Mouse (Mus musculus) thymus, postnatal 36 days (tissue): Measurements from ENCODE around the gene Garem2.
"Not testable (repeated sequence)": the region's sequence is repeated elsewhere in the genome, so short reads cannot be mapped to it uniquely, and the experiment has no call there.

Experiments
- DNase-seq, 2 experiments: peaks; one replicate each; pipeline ENCODE4 v3.0.0; 2022; ENCODE audit warnings: mixed read lengths in 2 of 2

The Garem2 gene

GRCm38 (mm10) chr5:30104841-30105667, at the start of gene Garem2:
TSS of gene Garem2 (plus strand) at chr5:30105161.
- peak in 1 of 2 experiments; percentile 26 for DNase-seq

- DNase-seq: no peak
These were observed 46.7 kb upstream of the Garem2 start for GRCm38 (mm10) chr5:30058216-30058731.

GRCm38 (mm10) chr5:30059607-30060006, 45.4 kb upstream of the Garem2 start:
- not testable (repeated sequence) for DNase-seq

- DNase-seq: no peak
These were observed 37.2 kb upstream of the Garem2 start for GRCm38 (mm10) chr5:30067726-30068125.

- no peak for DNase-seq
These were observed 33.3 kb upstream of the Garem2 start for GRCm38 (mm10) chr5:30071677-30072076.

GRCm38 (mm10) chr5:30072377-30072776, 32.6 kb upstream of the Garem2 start:
- DNase-seq: no peak

- peak; percentile 79 to 82 for DNase-seq
These were observed 31.8 kb upstream of the Garem2 start, which contains the start of gene Tyms for GRCm38 (mm10) chr5:30072825-30073821. TSS of gene Tyms (minus strand) at chr5:30073617.

GRCm38 (mm10) chr5:30092701-30093100, 12.3 kb upstream of the Garem2 start:
- no peak for DNase-seq

GRCm38 (mm10) chr5:30094399-30094798, 10.6 kb upstream of the Garem2 start:
- DNase-seq: no peak

- no peak for DNase-seq
These were observed 9.2 kb upstream of the Garem2 start for GRCm38 (mm10) chr5:30095731-30096130.

- DNase-seq: no peak
These were observed 6.7 kb upstream of the Garem2 start for GRCm38 (mm10) chr5:30098260-30098659.

- no peak for DNase-seq
These were observed 1.6 kb upstream of the Garem2 start for GRCm38 (mm10) chr5:30103340-30103739.

GRCm38 (mm10) chr5:30104339-30104738, 622 bp upstream of the Garem2 start:
- DNase-seq: peak; percentile 32 to 33

GRCm38 (mm10) chr5:30105668-30106300, 823 bp downstream of the Garem2 start, which contains the start of gene 3110082J24Rik:
TSS of gene 3110082J24Rik (minus strand) at chr5:30106086.
- DNase-seq: no peak

GRCm38 (mm10) chr5:30106756-30107155, 1.8 kb downstream of the Garem2 start:
- DNase-seq: no peak

GRCm38 (mm10) chr5:30107186-30107585, 2.2 kb downstream of the Garem2 start:
- DNase-seq: no peak

- no peak for DNase-seq
These were observed 2.7 kb downstream of the Garem2 start for GRCm38 (mm10) chr5:30107611-30108041.

GRCm38 (mm10) chr5:30108233-30108632, 3.3 kb downstream of the Garem2 start:
- DNase-seq: no peak

GRCm38 (mm10) chr5:30109899-30110298, 4.9 kb downstream of the Garem2 start:
- no peak for DNase-seq

- no peak for DNase-seq
These were observed 5.6 kb downstream of the Garem2 start for GRCm38 (mm10) chr5:30110371-30111060.

- DNase-seq: no peak
These were observed 6.2 kb downstream of the Garem2 start for GRCm38 (mm10) chr5:30111126-30111525.

- DNase-seq: no peak
These were observed 6.8 kb downstream of the Garem2 start for GRCm38 (mm10) chr5:30111771-30112170.
